Mouse (Mus musculus): ENCODE data around the gene Olfr648.

DNA sequence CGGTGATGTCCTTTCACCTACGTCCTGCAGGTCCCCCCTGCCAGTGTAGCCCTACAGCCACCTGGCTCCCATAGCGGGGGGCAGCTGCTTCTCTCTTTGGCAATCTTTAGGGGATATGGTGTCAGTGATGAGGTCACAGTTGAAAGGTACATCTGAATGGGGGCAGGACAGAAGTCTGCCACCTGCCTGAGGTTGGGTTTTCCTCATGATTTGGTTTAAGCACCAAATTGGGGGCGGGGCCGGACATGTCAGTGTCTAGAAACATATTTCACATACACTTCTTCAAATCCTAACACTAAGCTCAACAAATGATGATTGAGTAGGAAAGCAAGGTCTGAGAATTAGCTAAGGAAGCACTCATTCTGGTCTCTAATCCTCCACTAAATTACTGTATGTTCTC, 53.5 kb downstream of the Olfr648 start, which contains the start of gene Ubqln5:
- TF ChIP-seq EP300 (IDR thresholded peaks at IDR 0.05; ENCODE audit: low read length), result no peak
- no peak for TF ChIP-seq MYC (IDR thresholded peaks at IDR 0.05; ENCODE audit: low read depth, low read length)
- TF ChIP-seq CHD1 (IDR thresholded peaks at IDR 0.05; ENCODE audit: low read depth, low read length), result no peak
- no peak for TF ChIP-seq CTCF (conservative IDR thresholded peaks at IDR 0.05 in 1 of 2, IDR thresholded peaks at IDR 0.05 in 1 of 2; ENCODE audit: low read depth in 2 of 2, low read length in 2 of 2)
- no peak for TF ChIP-seq POLR2A (IDR thresholded peaks at IDR 0.05; ENCODE audit: low read depth, low read length)
- TF ChIP-seq GABPA (IDR thresholded peaks at IDR 0.05; ENCODE audit: insufficient replicate concordance, low read depth, low read length), result no peak

Data from CH12.LX (cell line).